Mouse (Mus musculus): Measurements from ENCODE around the gene AU021092. TPM values are rescaled to one million over a fixed set of nuclear protein-coding genes. Genes with fewer than 3 reads are reported as not detected.

Gene AU021092
- polyA plus RNA-seq, 1 experiment from 2014 or later: 0.21 TPM

DNA sequence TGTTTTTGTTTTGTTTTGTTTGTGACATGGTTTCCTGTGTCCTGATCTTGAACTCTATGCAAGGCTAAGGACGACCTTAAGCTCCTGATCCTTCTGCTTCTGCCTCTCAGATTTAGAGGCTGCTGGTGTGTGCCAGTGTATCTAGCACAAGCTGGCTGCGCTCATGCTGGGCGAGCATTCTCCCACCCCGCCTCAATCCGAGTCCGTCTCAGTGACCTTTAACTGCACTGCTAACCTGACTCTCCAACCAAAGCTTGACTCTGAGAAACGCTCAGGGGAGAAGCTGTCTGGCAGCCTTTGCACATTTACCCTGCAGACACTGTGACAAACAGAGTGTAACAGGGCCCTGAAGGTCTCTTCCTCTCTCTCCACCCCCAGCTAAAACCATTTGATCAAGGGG lies 36.4 kb downstream of the AU021092 start:
- DNase-seq (ENCODE audit: low read depth, low spot score): no peak
- ChIA-PET POLR2A (no interaction called here), CTCF (no interaction called here)
- in situ Hi-C loops (cut with MboI; ENCODE audit: low pct_unique_long_range_greater_than_20kb): no loop called here
- no peak for ATAC-seq
- no peak for TF ChIP-seq CTCF (IDR thresholded peaks at IDR 0.05)
- peaks cover 16% of the 10 kb centered on the region for H3K27me3 ChIP-seq

DNA sequence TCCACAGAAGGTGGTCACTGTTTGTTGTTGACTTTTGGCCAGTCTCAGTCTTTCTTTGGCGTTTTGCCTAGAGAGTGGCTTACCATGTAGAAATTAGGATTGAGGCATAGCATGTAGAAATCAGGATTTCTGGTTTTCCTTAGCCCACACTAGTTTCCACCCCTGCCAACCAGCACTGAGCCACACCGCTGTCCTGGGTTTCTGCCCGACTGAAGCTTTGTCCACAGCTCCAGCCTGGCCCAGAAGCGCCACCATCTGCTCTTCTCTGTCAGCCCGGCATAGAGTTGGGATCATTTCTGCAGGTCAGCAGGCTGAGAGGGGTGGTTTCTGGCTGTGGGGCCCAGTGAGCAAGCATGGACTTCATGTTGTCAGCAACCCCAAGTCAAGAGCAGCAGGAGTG lies 37.1 kb downstream of the AU021092 start:
- CTCF ChIA-PET: no interaction called here
- DNase-seq (ENCODE audit: low read depth, low spot score) (no peak), ATAC-seq (no peak)
- POLR2A ChIA-PET: no interaction called here
- no peak for TF ChIP-seq CTCF (IDR thresholded peaks at IDR 0.05)
- peaks cover 14% of the 10 kb centered on the region for H3K27me3 ChIP-seq
- in situ Hi-C loops (cut with MboI; ENCODE audit: low pct_unique_long_range_greater_than_20kb): no loop called here

DNA sequence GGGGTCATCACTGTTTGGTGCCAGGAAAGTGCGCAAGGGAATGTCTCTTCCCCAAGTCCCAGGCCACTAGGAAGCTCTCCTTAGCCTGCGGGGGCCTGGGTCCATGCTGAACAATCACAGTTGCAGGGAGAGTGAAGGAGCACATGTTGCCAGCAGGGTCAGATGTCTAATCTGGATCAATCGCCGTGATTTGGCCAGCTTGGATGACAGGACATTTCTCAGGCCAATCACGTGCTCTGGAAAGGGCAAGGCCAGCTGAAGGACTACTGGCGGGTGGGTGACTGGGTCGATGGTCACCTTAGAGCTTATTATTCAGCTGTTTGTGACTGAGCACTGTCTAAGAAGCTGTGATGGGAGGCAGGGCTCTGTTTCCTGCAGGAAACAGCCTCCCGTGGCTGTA lies 38.0 kb downstream of the AU021092 start:
- no peak for ATAC-seq
- ChIA-PET POLR2A (no interaction called here), CTCF (no interaction called here)
- DNase-seq (ENCODE audit: low read depth, low spot score): no peak
- in situ Hi-C loops (cut with MboI; ENCODE audit: low pct_unique_long_range_greater_than_20kb): no loop called here
- no peak for TF ChIP-seq CTCF (IDR thresholded peaks at IDR 0.05)
- peaks cover 9% of the 10 kb centered on the region for H3K27me3 ChIP-seq

DNA sequence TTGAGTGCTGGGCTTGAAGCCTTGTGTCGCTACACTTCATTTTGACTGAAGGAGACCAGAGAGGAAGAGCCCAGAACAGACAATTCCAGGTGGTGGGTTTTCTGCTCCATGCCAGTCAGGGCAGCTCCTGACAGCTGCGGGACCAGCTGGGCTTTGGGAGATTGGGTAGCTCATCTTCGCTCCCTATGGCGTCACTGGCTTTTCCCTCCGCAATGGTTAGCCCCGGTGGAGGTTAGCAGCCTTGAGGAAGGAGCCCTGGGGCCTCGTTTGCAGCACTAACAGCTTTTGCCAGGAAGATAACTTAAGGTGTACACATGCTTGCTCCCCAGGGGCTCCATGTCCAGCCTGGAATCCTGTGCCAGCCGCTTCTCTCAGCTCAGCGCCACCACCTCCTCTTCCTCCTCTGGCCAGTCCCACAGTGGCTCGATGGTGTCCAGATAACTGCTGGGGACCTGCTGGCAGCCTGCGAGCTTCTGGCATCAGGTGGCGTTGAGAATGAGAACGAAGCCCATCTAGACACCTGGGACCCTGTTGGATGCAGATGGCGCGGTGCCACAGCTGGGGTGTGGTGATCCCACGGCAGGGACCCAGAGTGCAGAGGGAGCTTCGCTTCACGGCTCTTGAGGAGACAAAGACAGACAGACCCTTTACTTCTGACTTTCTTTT lies 38.7 kb downstream of the AU021092 start:
- no peak for ATAC-seq
- DNase-seq (ENCODE audit: low read depth, low spot score): no peak
- in situ Hi-C loops (cut with MboI; ENCODE audit: low pct_unique_long_range_greater_than_20kb): no loop called here
- TF ChIP-seq CTCF (IDR thresholded peaks at IDR 0.05): no peak
- POLR2A ChIA-PET: no interaction called here
- CTCF ChIA-PET: no interaction called here
- H3K27me3 ChIP-seq: peaks cover 9% of the 10 kb centered on the region

DNA sequence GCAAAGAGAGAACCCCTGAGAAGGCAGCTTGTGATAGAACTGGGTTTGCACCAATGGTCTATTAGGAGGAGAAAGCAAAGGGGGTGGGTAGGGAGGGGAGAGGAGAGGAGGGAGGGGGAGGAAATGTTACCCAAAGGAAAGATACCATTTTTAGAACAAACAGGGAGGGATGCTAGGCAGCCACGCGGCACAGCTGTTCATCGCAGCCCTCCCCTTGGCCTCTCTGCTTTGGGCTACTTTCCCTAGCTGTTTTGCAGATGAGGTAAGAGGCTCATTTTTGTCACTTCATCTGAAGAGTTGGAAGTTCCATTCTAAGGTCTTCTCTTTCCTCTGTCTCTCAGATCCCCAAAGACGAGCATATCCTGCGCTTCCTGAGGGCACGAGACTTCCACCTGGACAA lies 49.5 kb downstream of the AU021092 start:
- in situ Hi-C loops (cut with MboI; ENCODE audit: low pct_unique_long_range_greater_than_20kb): no loop called here

DNA sequence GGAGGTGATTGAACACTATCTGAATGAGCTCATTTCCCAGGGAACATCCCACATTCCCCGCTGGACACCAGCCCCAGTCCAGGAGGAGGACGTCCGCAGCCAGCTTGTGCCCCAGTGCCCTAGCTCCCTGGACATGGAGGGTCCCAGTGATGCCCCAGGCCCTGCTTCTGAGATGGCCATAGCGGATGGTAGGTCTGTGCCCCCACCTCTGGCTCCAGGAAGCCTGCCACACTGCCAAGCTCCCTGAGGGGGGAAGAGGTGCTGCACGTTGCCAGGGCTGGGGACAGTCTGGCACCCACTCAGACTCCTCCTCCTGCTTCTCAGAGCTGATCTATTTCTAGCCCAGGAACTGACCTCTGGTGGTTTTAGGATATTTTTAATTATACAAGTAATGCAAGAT lies 53.3 kb downstream of the AU021092 start:
- TF ChIP-seq CTCF (IDR thresholded peaks at IDR 0.05): no peak
- ChIA-PET CTCF (no interaction called here), POLR2A (interaction anchor here (0.8 kb wide), 1 partner anchor 11 kb away, joined by 3 read pairs; no protein-coding TSS in a partner anchor)
- in situ Hi-C loops (cut with MboI; ENCODE audit: low pct_unique_long_range_greater_than_20kb): no loop called here
- DNase-seq (ENCODE audit: low read depth, low spot score): no peak
- ATAC-seq: no peak
- H3K27me3 ChIP-seq: peaks cover 17% of the 10 kb centered on the region

More for the DNA sequence above, 49.5 kb downstream of the AU021092 start:
- DNase-seq (ENCODE audit: low read depth, low spot score): no peak
- CTCF ChIA-PET: no interaction called here
- ATAC-seq: no peak
- TF ChIP-seq CTCF (IDR thresholded peaks at IDR 0.05): no peak
- peaks cover 11% of the 10 kb centered on the region for H3K27me3 ChIP-seq
- POLR2A ChIA-PET: no interaction called here

DNA sequence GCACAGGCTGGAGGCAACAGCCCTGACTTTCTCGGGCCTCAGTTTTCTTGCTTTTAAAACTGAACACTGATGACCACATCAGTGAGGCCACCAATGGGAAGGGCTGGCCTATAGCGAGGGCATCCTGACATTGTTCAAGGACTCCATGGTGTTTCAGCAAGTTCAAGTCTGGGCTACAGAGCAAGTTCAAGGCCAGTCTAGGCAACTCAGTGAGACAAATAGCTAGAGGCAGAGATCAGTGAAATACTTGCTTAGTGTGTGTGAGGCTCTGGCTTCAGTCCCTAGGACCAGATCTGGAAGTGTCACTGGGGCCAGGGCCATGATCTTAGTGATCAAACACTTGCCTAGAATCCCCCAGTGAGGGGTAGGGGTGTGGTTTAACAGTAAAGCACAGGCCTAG lies 54.1 kb downstream of the AU021092 start:
- ATAC-seq (no peak), DNase-seq (ENCODE audit: low read depth, low spot score) (no peak)
- H3K27me3 ChIP-seq: peaks cover 12% of the 10 kb centered on the region
- ChIA-PET POLR2A (no interaction called here), CTCF (no interaction called here)
- TF ChIP-seq CTCF (IDR thresholded peaks at IDR 0.05): no peak
- in situ Hi-C loops (cut with MboI; ENCODE audit: low pct_unique_long_range_greater_than_20kb): no loop called here

DNA sequence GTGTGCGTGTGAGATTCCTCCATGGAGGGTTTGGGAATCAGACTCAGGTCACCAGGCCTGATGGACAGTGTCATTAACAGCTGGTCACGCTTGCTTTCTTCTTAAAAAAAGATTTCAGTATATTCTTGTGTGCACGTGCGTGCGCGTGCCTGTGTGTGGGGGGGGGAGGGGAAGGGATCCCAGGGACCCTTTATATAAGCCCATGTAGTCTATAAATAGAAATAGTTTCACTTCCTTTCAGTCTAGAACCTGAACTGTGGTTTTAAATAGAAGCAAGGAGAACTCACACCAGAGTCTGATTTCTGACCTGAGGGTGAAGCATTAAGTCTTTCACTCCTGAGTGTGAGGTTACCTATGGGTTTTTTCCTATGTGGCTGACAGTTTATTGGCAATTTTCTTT lies 57.8 kb downstream of the AU021092 start:
- POLR2A ChIA-PET: no interaction called here
- TF ChIP-seq CTCF (IDR thresholded peaks at IDR 0.05): no peak
- no peak for DNase-seq (ENCODE audit: low read depth, low spot score)
- ATAC-seq: no peak
- peaks cover 13% of the 10 kb centered on the region for H3K27me3 ChIP-seq
- in situ Hi-C loops (cut with MboI; ENCODE audit: low pct_unique_long_range_greater_than_20kb): no loop called here
- CTCF ChIA-PET: no interaction called here

Other genes with a start within 250 kb of the AU021092 start
- gene Sept12, start 224.4 kb downstream of the AU021092 start, polyA plus RNA-seq (2021): 0.09 TPM
- not detected for gene Smim22, start 215.0 kb downstream of the AU021092 start, polyA plus RNA-seq (2021)
- 50.2 TPM for gene Rogdi, start 208.7 kb downstream of the AU021092 start, polyA plus RNA-seq (2021)
- gene Glyr1, start 172.4 kb downstream of the AU021092 start, polyA plus RNA-seq (2021): 102 TPM
- 27.7 TPM for gene Ubn1, start 172.2 kb downstream of the AU021092 start, polyA plus RNA-seq (2021)
- 0.03 TPM for gene Ppl, start 89.9 kb downstream of the AU021092 start, polyA plus RNA-seq (2021)
- not detected for gene Sec14l5, start 75.2 kb downstream of the AU021092 start, polyA plus RNA-seq (2021)
- gene Nagpa, start 18.3 kb downstream of the AU021092 start, polyA plus RNA-seq (2021): 20.2 TPM
- gene Alg1, start 11.3 kb upstream of the AU021092 start, polyA plus RNA-seq (2021): 37.4 TPM
- gene Eef2kmt, start 33.7 kb upstream of the AU021092 start, polyA plus RNA-seq (2021): 45.3 TPM

Data from Patski (cell line).